Mouse (Mus musculus): ENCODE measurements around the gene Gm3448.
"Not testable (repeated sequence)": the region's sequence is repeated elsewhere in the genome, so short reads cannot be mapped to it uniquely, and the experiment has no call there.

The Gm3448 gene

GRCm38 (mm10) chr17:15041175-15041729 lies at the start of gene Gm3448, which contains the start of the genes Ermard and Tcte3:
Gene Gm3448 (minus strand): TSS chr17:15041537.
Gene Ermard (plus strand): TSS chr17:15041208.
Gene Tcte3 (minus strand): TSS chr17:15041488.
- DNase-seq: peak; percentile 24

GRCm38 (mm10) chr17:15088591-15089001 lies 47.3 kb upstream of the Gm3448 start:
- DNase-seq: peak; percentile 16

GRCm38 (mm10) chr17:15088166-15088565 lies 46.8 kb upstream of the Gm3448 start:
- no peak for DNase-seq

GRCm38 (mm10) chr17:15085006-15085405 lies 43.7 kb upstream of the Gm3448 start:
- no peak for DNase-seq

GRCm38 (mm10) chr17:15084226-15084848 lies 43.0 kb upstream of the Gm3448 start:
- no peak for DNase-seq

GRCm38 (mm10) chr17:15077536-15077935 lies 36.2 kb upstream of the Gm3448 start:
- no peak for DNase-seq

- no peak for DNase-seq
Observed at GRCm38 (mm10) chr17:15075033-15075432, 33.7 kb upstream of the Gm3448 start.

GRCm38 (mm10) chr17:15072211-15072610 lies 30.9 kb upstream of the Gm3448 start:
- DNase-seq: no peak

GRCm38 (mm10) chr17:15069124-15069523 lies 27.8 kb upstream of the Gm3448 start:
- DNase-seq: no peak

- DNase-seq: no peak
Observed at GRCm38 (mm10) chr17:15068040-15068792, 26.9 kb upstream of the Gm3448 start.

- no peak for DNase-seq
Observed at GRCm38 (mm10) chr17:15066911-15067310, 25.6 kb upstream of the Gm3448 start.

GRCm38 (mm10) chr17:15066066-15066465 lies 24.7 kb upstream of the Gm3448 start:
- no peak for DNase-seq

GRCm38 (mm10) chr17:15065391-15066024 lies 24.2 kb upstream of the Gm3448 start:
- DNase-seq: peak; percentile 39

- no peak for DNase-seq
Observed at GRCm38 (mm10) chr17:15060356-15060755, 19.0 kb upstream of the Gm3448 start.

GRCm38 (mm10) chr17:15059646-15060045 lies 18.3 kb upstream of the Gm3448 start:
- no peak for DNase-seq

GRCm38 (mm10) chr17:15058161-15058591 lies 16.8 kb upstream of the Gm3448 start:
- DNase-seq: no peak

- no peak for DNase-seq
Observed at GRCm38 (mm10) chr17:15055925-15056324, 14.6 kb upstream of the Gm3448 start.

- not testable (repeated sequence) for DNase-seq
Observed at GRCm38 (mm10) chr17:15053829-15054200, 12.5 kb upstream of the Gm3448 start.

GRCm38 (mm10) chr17:15053183-15053828 lies 12.0 kb upstream of the Gm3448 start:
- DNase-seq: not testable (repeated sequence)

GRCm38 (mm10) chr17:15052766-15053165 lies 11.4 kb upstream of the Gm3448 start:
- not testable (repeated sequence) for DNase-seq

GRCm38 (mm10) chr17:15050338-15050737 lies 9.0 kb upstream of the Gm3448 start:
- not testable (repeated sequence) for DNase-seq

GRCm38 (mm10) chr17:15040455-15040854 lies 882 bp downstream of the Gm3448 start:
- not testable (repeated sequence) for DNase-seq

GRCm38 (mm10) chr17:15031414-15031813 lies 9.9 kb downstream of the Gm3448 start:
- DNase-seq: not testable (repeated sequence)
